Mouse (Mus musculus) CH12.LX (cell line): ENCODE measurements around the gene Hinfp. TPM values are rescaled to one million over a fixed set of nuclear protein-coding genes. Genes with fewer than 3 reads are reported as not detected.
"Not testable (repeated sequence)": the region's sequence is repeated elsewhere in the genome, so short reads cannot be mapped to it uniquely, and the experiment has no call there.

Source experiments
- DNase-seq: peaks from one replicate; pipeline ENCODE4 v3.0.0-alpha.2; 2013; ENCODE audit errors: extremely low read depth
- H3K27ac ChIP-seq: 2 replicates; pipeline ENCODE4 v1.5.1; 2012; ENCODE audit warnings: low read depth, mild to moderate bottlenecking, control low read depth, moderate library complexity; ENCODE audit not compliant: insufficient read depth
- H3K27me3 ChIP-seq: replicated peaks from 2 replicates; pipeline ENCODE3; 2012; ENCODE audit warnings: inconsistent platforms
- H3K36me3 ChIP-seq, 2 experiments: replicated peaks in 1 of 2; 2 replicates each; pipeline versions ENCODE3 to v1.6.1; 2012; ENCODE audit warnings: inconsistent platforms in 1 of 2, low read length in 1 of 2, mild to moderate bottlenecking in 1 of 2, mixed read lengths in 1 of 2, moderate library complexity in 1 of 2; ENCODE audit not compliant: control insufficient read depth in 1 of 2, insufficient read depth in 1 of 2
- H3K4me1 ChIP-seq, 2 experiments: 2 replicates each; pipeline ENCODE4 v1.6.1; 2012; ENCODE audit warnings: inconsistent platforms in 1 of 2, moderate library complexity in 1 of 2; ENCODE audit not compliant: insufficient read depth in 2 of 2, control insufficient read depth in 1 of 2
- H3K4me2 ChIP-seq: 2 replicates; pipeline ENCODE4 v1.6.1; 2012; ENCODE audit warnings: low read depth, mild to moderate bottlenecking, control low read depth; ENCODE audit not compliant: poor library complexity, insufficient read depth, severe bottlenecking
- H3K4me3 ChIP-seq, 3 experiments: fragments of 150-350 bp in 1 of 3; sonication (generic) in 1 of 3; replicated peaks in 1 of 3; 2 replicates each; pipeline versions ENCODE3 to v1.5.1; 2011 to 2012; ENCODE audit warnings: low read depth in 2 of 3, low read length in 2 of 3, mild to moderate bottlenecking in 2 of 3, moderate library complexity in 2 of 3, control low read depth in 1 of 3, improper control_type of control experiment in 1 of 3, inconsistent platforms in 1 of 3, mixed read lengths in 1 of 3; ENCODE audit not compliant: poor library complexity in 1 of 3
- H3K79me2 ChIP-seq: replicated peaks from 2 replicates; pipeline ENCODE4 v1.6.1; 2012; ENCODE audit warnings: mild to moderate bottlenecking, moderate library complexity; ENCODE audit not compliant: control insufficient read depth, poor library complexity, insufficient read depth, severe bottlenecking; ENCODE audit errors: extremely low read depth
- H3K9ac ChIP-seq: 2 replicates; pipeline ENCODE4 v1.6.1; 2012; ENCODE audit warnings: low read depth, mild to moderate bottlenecking, control low read depth, moderate library complexity; ENCODE audit not compliant: insufficient read depth
- H3K9me3 ChIP-seq: replicated peaks from 2 replicates; pipeline ENCODE3; 2012; ENCODE audit warnings: low read length, inconsistent platforms, mixed read lengths
- CHD1 ChIP-seq: IDR thresholded peaks from 2 replicates; pipeline ENCODE4 v1.6.1; 2012; ENCODE audit warnings: low read depth, low read length, improper control_type of control experiment, inconsistent platforms
- ETS1 ChIP-seq: conservative IDR thresholded peaks from 2 replicates; pipeline ENCODE4 v1.6.1; 2012; ENCODE audit warnings: low read depth, mild to moderate bottlenecking, inconsistent platforms, low read length, improper control_type of control experiment, moderate library complexity
- MAFK ChIP-seq: IDR thresholded peaks from 2 replicates; pipeline ENCODE4 v1.6.1; 2011; ENCODE audit warnings: low read length, improper control_type of control experiment; ENCODE audit not compliant: insufficient replicate concordance
- MAX ChIP-seq: IDR thresholded peaks from 2 replicates; pipeline ENCODE4 v1.6.1; 2011; ENCODE audit warnings: low read length, improper control_type of control experiment
- NELFE ChIP-seq: IDR thresholded peaks from 2 replicates; pipeline ENCODE4 v1.6.1; 2011; ENCODE audit warnings: low read depth, low read length, improper control_type of control experiment
- SIN3A ChIP-seq: IDR thresholded peaks from 2 replicates; pipeline ENCODE4 v1.6.1; 2012; ENCODE audit warnings: low read length, improper control_type of control experiment, inconsistent platforms
- TBP ChIP-seq: conservative IDR thresholded peaks from 2 replicates; pipeline ENCODE4 v1.6.1; 2011; ENCODE audit warnings: low read depth, low read length, improper control_type of control experiment
- TCF12 ChIP-seq: IDR thresholded peaks from 2 replicates; pipeline ENCODE4 v1.6.1; 2014; ENCODE audit warnings: low read depth, mild to moderate bottlenecking, inconsistent platforms, low read length, improper control_type of control experiment
- ZNF384 ChIP-seq: IDR thresholded peaks from 2 replicates; pipeline ENCODE4 v1.6.1; 2012; ENCODE audit warnings: low read depth, low read length, improper control_type of control experiment, inconsistent platforms
- dilution Hi-C: fragments of 300-500 bp; cut with MboI; formaldehyde crosslinking; loops from 2 replicates; pipeline ENCODE4 v1.14.3; 2020; ENCODE audit warnings: low sequenced_read_pairs; ENCODE audit not compliant: extremely low pct_unique_long_range_greater_than_20kb, extremely low pct_ligation_motif_present
- in situ Hi-C: fragments of 300-500 bp; cut with MboI; formaldehyde crosslinking; loops from 3 replicates; pipeline ENCODE4 v1.14.3; 2019; ENCODE audit warnings: low sequenced_read_pairs, low pct_ligation_motif_present, low pct_unique_long_range_greater_than_20kb, mixed read lengths
- polyA plus RNA-seq: library from polyadenylated mRNA; unstranded; fragments of >175 nt; gene quantifications from 2 replicates; pipeline ENCODE4 v1.2.1, GENCODE M21; 2012; ENCODE audit warnings: low read depth; ENCODE audit not compliant: insufficient read length
- total RNA-seq, 2 experiments: library from RNA; depleted of rRNA; stranded (reverse); fragments of 300-350 nt in 1 of 2; fragments of >200 nt in 1 of 2; gene quantifications; 2 replicates each; pipeline ENCODE4 v1.2.3; 2012 to 2014

Hinfp gene
- total and polyA plus RNA-seq, 3 experiments = 14.0 to 18.9 (median 16.6) TPM

DNA sequence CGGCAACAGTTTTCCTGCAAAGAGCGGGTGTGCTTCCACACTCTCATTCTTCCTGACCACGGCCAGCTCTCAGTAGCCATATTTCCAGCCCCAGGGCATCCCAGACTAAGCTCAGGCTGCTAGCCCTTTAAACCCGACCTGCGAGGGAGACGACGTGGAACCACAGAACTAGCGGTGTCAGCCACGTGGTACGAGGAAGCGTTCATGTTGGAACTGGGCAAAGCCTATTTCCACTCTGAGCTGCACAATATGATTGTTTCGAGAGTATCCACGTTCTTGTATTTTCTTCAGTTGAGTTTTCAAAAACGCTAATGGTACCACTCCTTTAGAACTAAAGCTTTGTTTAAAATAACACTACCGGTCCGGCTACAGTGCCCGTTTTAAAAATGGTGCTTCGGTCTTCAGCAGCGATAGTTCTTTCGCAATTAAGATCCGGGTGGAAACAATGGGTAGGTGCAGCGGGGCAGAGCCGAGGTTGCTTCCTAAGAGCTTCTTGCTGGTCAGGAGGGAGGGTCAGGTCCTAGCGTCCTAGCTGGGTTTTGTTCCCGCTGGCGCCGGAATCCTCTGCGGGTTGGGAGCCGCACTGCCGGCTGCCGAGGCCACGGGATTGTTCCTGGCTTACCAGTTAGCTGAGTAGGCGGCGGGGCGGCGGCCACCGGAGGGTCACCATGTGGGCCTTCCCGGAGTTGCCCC is 21.0 kb upstream of the Hinfp start (continued):
- TF ChIP-seq SIN3A (peak; percentile 96), ETS1 (no peak), MAFK (no peak), MAX (peak; percentile 99)

DNA sequence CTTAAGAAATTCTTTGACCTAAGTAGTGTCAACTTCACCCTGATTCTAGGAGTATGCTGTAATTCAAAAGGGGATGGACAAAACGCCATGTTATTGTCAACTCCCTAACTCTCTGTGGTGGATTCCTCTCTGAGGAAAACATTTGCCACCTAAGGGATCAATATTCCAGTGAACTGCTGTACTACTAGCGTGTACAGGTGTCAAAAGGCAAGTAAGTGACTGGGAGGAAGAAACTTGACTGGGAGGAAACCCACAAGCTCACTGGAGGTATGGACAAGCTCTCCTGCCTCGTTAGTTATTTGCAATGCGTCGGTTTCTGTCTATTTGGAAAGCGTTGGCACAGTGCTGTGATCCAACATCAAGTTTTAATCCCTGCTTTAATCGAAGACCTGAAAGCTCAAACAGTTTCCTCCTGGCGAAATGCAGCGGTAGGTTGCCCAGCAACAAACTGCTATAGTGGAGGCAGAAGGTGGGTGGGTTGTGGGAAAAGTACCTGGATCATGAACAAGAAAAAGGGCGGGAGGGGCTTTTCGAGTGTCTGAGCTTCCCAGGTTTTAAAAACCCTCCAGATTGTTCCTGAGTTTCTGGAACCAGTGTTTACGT is 20.4 kb upstream of the Hinfp start, which contains the start of gene Dpagt1:
Gene Dpagt1, plus strand, starts transcription at position 252 of the 603 bp plus-strand sequence.
- H3K4me1 ChIP-seq = peaks cover 5 to 41% of the 10 kb centered on the region in 2 experiments
- H3K4me2 ChIP-seq = peak within 1 kb of the TSS; percentile 93
- no peak for DNase-seq
- H3K36me3 ChIP-seq = peaks cover 12 to 28% of the 10 kb centered on the region in 2 experiments
- peak within 1 kb of the TSS; percentile 83 to 92 (median 85) for H3K4me3 ChIP-seq
- TF ChIP-seq CHD1 (no peak), TBP (no peak), NELFE (0 out of 2 replicates have a peak, but pooled peaks have one; percentile 24), MAFK (no peak), ZNF384 (peak; percentile 4; the same call in 1 of the 2 replicates)
- TF ChIP-seq, all 38 proteins: peak for 2
- peaks cover 3% of the 10 kb centered on the region for H3K27me3 ChIP-seq
- dilution Hi-C loops = no loop called here
- H3K79me2 ChIP-seq = peaks cover 7% of the 10 kb centered on the region; the same call in 1 of the 2 replicates
- in situ Hi-C loops = no loop called here
- peak within 1 kb of the TSS; percentile 81 for H3K9ac ChIP-seq
- no peaks in the 10 kb centered on the region for H3K9me3 ChIP-seq
- H3K27ac ChIP-seq = peak within 1 kb of the TSS; percentile 67

DNA sequence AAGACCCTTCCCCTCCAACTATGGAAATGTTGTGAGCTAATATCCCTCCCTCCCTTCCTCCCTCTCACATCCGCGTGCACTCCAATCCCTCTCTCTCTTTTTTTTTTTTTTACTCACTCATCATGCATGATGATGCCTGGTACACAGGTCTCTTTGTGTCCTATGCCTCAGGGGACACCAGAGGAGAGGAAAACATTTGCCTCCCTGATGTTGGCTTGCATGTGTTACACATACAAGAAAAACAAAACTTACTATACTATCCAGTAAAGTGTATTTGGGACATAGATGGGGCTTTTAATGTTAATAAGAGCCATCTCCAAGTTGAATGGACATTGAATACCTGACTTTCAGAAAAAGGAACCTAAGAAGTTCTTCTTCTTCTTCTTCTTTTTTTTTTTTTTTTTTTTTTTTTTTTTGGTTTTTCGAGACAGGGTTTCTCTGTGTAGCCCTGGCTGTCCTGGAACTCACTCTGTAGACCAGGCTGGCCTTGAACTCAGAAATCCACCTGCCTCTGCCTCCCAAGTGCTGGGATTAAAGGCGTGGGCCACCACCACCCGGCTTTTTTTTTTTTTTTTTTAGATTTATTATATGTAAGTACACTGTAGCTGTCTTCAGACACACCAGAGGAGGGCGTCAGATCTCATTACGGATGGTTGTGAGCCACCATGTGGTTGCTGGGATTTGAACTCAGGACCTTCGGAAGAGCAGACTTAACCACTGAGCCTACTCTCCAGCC is 19.7 kb upstream of the Hinfp start:
- Histone ChIP-seq H3K4me1 (peaks cover 6 to 40% of the 10 kb centered on the region in 2 experiments), H3K4me2 (peak overlapping the region; percentile 93; the same call in 1 of the 2 replicates), H3K36me3 (peaks cover 9 to 21% of the 10 kb centered on the region in 2 experiments), H3K27ac (peak overlapping the region; percentile 24; the same call in 1 of the 2 replicates), H3K4me3 (peak overlapping the region in 1 of 3 experiments; percentile 92)
- TF ChIP-seq ZNF384 (peak; percentile 74), TCF12 (0 out of 2 replicates have a peak, but pooled peaks have one; percentile 27)
- in situ Hi-C loops, H3K9me3 ChIP-seq, DNase-seq, H3K79me2 ChIP-seq, H3K27me3 ChIP-seq, dilution Hi-C loops, H3K9ac ChIP-seq: not testable (repeated sequence)
